Comparison of ENCODE assay signal across 9 mouse cellular contexts in the genomic region with DNA sequence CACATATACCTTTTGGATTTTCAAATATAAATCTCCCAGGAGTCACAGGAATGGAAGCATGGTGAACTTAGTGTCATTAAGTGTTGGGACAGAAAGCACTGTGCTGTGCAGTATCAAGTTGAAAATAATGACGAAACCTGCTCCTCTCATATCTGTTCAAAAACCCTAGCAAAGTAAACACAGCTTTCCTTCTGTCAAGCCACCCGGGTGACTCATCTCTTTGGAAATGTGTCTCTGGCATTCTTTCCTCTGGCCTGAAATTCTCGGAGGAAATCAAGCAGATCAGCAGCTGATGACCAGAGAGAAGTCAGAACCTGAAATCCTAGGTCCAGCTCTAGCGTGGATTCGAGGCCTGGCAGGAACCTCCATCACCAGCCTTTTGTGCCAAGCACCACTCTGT.
DNase-seq lines count a peak whose midpoint lies in the region; ATAC-seq and TF ChIP-seq lines count a peak whose summit lies in the region.
"Had no signal": no experiment of that assay in that cellular context is flagged by ENCODE, and none has a peak within 500 bp of the region (broad histone marks: within the 10 kb centered on the region; RNA-seq: fewer than 3 reads in every experiment).

No protein-coding gene starts in this region.

- WGBS in intestine, embryonic 14.5 days, result 27% methylated on average over 5 of the region's 5 CpGs
- WGBS in intestine, postnatal 0 days, result 22% methylated on average over 5 of the region's 5 CpGs
- 24% methylated on average over 5 of the region's 5 CpGs for WGBS in heart, postnatal 0 days
- WGBS in lung, embryonic 15.5 days, result 14% methylated on average over 5 of the region's 5 CpGs
- 68% methylated on average over 5 of the region's 5 CpGs for WGBS in midbrain, embryonic 14.5 days
- 66% methylated on average over 5 of the region's 5 CpGs for WGBS in hindbrain, postnatal 0 days

- peak; percentile 57 for DNase-seq in intestine, embryonic 14.5 days (ENCODE audit: low spot score)
- DNase-seq in adrenal gland, postnatal 10 days, result peak; percentile 64
- DNase-seq in heart, postnatal 0 days (ENCODE audit: low spot score), result peak; percentile 66
- DNase-seq in midbrain, embryonic 14.5 days, result no peak
- DNase-seq in retina, embryonic 14.5 days (ENCODE audit: low spot score), result no peak
- DNase-seq in hindbrain, postnatal 0 days (ENCODE audit: low spot score), result no peak

- H3K4me1 ChIP-seq in intestine, embryonic 14.5 days (replicated peaks; ENCODE audit: control insufficient read depth, insufficient read depth, low read length), result peaks cover 30% of the 10 kb centered on the region
- H3K4me1 ChIP-seq in intestine, postnatal 0 days (replicated peaks; ENCODE audit: control insufficient read depth, insufficient read depth, low read length), result no peaks in the 10 kb centered on the region
- peaks cover 7% of the 10 kb centered on the region; the same call in 1 of the 2 replicates for H3K4me1 ChIP-seq in heart, postnatal 0 days (ENCODE audit: control insufficient read depth, insufficient read depth)
- peaks cover 16% of the 10 kb centered on the region for H3K4me1 ChIP-seq in lung, embryonic 15.5 days
- peaks cover 5% of the 10 kb centered on the region; the same call in 1 of the 2 replicates for H3K4me1 ChIP-seq in midbrain, embryonic 14.5 days (ENCODE audit: control insufficient read depth, insufficient read depth, low read length)
- 0 out of 2 replicates have a peak, but pooled peaks cover 6% of the 10 kb centered on the region for H3K4me1 ChIP-seq in hindbrain, postnatal 0 days (ENCODE audit: insufficient read depth, low read length)

- no peak overlapping the region for H3K4me3 ChIP-seq in intestine, embryonic 14.5 days (ENCODE audit: low read depth, low read length)
- no peak overlapping the region for H3K4me3 ChIP-seq in intestine, postnatal 0 days (ENCODE audit: low read depth, low read length)
- no peak overlapping the region for H3K4me3 ChIP-seq in heart, postnatal 0 days (ENCODE audit: low read depth, low read length)
- no peak overlapping the region for H3K4me3 ChIP-seq in lung, embryonic 15.5 days
- no peak overlapping the region for H3K4me3 ChIP-seq in midbrain, embryonic 14.5 days (replicated peaks; ENCODE audit: low read depth, low read length)
- no peak overlapping the region for H3K4me3 ChIP-seq in hindbrain, postnatal 0 days (ENCODE audit: low read length)

- no peak for TF ChIP-seq CTCF in intestine, postnatal 0 days (IDR thresholded peaks at IDR 0.05; ENCODE audit: low read depth)
- TF ChIP-seq CTCF in heart, postnatal 0 days (IDR thresholded peaks at IDR 0.05; ENCODE audit: low read depth), result no peak
- TF ChIP-seq CTCF in hindbrain, postnatal 0 days (IDR thresholded peaks at IDR 0.05; ENCODE audit: low read depth), result no peak

- no peaks in the 10 kb centered on the region for H3K9me3 ChIP-seq in intestine, embryonic 14.5 days (ENCODE audit: control insufficient read depth, low read length)
- H3K9me3 ChIP-seq in intestine, postnatal 0 days (ENCODE audit: control insufficient read depth), result no peaks in the 10 kb centered on the region
- no peaks in the 10 kb centered on the region for H3K9me3 ChIP-seq in heart, postnatal 0 days (replicated peaks; ENCODE audit: control insufficient read depth, low read length)
- no peaks in the 10 kb centered on the region for H3K9me3 ChIP-seq in lung, embryonic 15.5 days
- H3K9me3 ChIP-seq in midbrain, embryonic 14.5 days (ENCODE audit: control insufficient read depth, low read length), result no peaks in the 10 kb centered on the region
- H3K9me3 ChIP-seq in hindbrain, postnatal 0 days (ENCODE audit: low read length), result no peaks in the 10 kb centered on the region

- no peak for TF ChIP-seq EP300 in heart, postnatal 0 days (IDR thresholded peaks at IDR 0.05; ENCODE audit: low read depth)

- H3K27ac ChIP-seq in intestine, embryonic 14.5 days (ENCODE audit: low read depth), result peak overlapping the region; percentile 67
- H3K27ac ChIP-seq in intestine, postnatal 0 days (ENCODE audit: low read depth, low read length), result no peak overlapping the region; the same call in 1 of the 2 replicates
- 0 out of 2 replicates have a peak overlapping the region, but pooled peaks have one; percentile 43 for H3K27ac ChIP-seq in heart, postnatal 0 days (ENCODE audit: low read depth)
- peak overlapping the region; percentile 79 for H3K27ac ChIP-seq in lung, embryonic 15.5 days
- no peak overlapping the region for H3K27ac ChIP-seq in midbrain, embryonic 14.5 days (replicated peaks; ENCODE audit: low read depth, low read length)
- no peak overlapping the region for H3K27ac ChIP-seq in hindbrain, postnatal 0 days
- H3K27ac ChIP-seq: macrophage had no signal

- H3K9ac ChIP-seq in intestine, embryonic 14.5 days (ENCODE audit: low read length), result no peak overlapping the region
- H3K9ac ChIP-seq in intestine, postnatal 0 days (ENCODE audit: low read depth, low read length), result no peak overlapping the region
- H3K9ac ChIP-seq in heart, postnatal 0 days (replicated peaks; ENCODE audit: low read depth, low read length), result no peak overlapping the region
- no peak overlapping the region for H3K9ac ChIP-seq in lung, embryonic 15.5 days
- H3K9ac ChIP-seq in midbrain, embryonic 14.5 days (replicated peaks; ENCODE audit: low read length), result no peak overlapping the region
- H3K9ac ChIP-seq in hindbrain, postnatal 0 days (replicated peaks; ENCODE audit: low read length), result no peak overlapping the region

- H3K27me3 ChIP-seq in intestine, embryonic 14.5 days (replicated peaks; ENCODE audit: control insufficient read depth, insufficient read depth, low read length), result no peaks in the 10 kb centered on the region
- no peaks in the 10 kb centered on the region for H3K27me3 ChIP-seq in intestine, postnatal 0 days (replicated peaks; ENCODE audit: control insufficient read depth, insufficient read depth, low read length)
- no peaks in the 10 kb centered on the region for H3K27me3 ChIP-seq in heart, postnatal 0 days (ENCODE audit: control insufficient read depth, insufficient read depth, low read length)
- no peaks in the 10 kb centered on the region for H3K27me3 ChIP-seq in lung, embryonic 15.5 days
- no peaks in the 10 kb centered on the region for H3K27me3 ChIP-seq in midbrain, embryonic 14.5 days (ENCODE audit: control insufficient read depth, insufficient read depth, low read length)
- H3K27me3 ChIP-seq in hindbrain, postnatal 0 days (ENCODE audit: insufficient read depth, low read length), result no peaks in the 10 kb centered on the region

- H3K36me3 ChIP-seq in intestine, embryonic 14.5 days (ENCODE audit: control insufficient read depth, insufficient read depth, low read length), result no peaks in the 10 kb centered on the region
- no peaks in the 10 kb centered on the region for H3K36me3 ChIP-seq in intestine, postnatal 0 days (ENCODE audit: control insufficient read depth, insufficient read depth)
- no peaks in the 10 kb centered on the region for H3K36me3 ChIP-seq in heart, postnatal 0 days (replicated peaks; ENCODE audit: control insufficient read depth, insufficient read depth, low read length)
- no peaks in the 10 kb centered on the region for H3K36me3 ChIP-seq in lung, embryonic 15.5 days
- H3K36me3 ChIP-seq in midbrain, embryonic 14.5 days (ENCODE audit: control insufficient read depth, insufficient read depth, low read length), result no peaks in the 10 kb centered on the region
- H3K36me3 ChIP-seq in hindbrain, postnatal 0 days (ENCODE audit: insufficient read depth, low read length), result no peaks in the 10 kb centered on the region

- H3K4me2 ChIP-seq in intestine, embryonic 14.5 days (ENCODE audit: low read length), result 0 out of 2 replicates have a peak overlapping the region, but pooled peaks have one; percentile 6
- no peak overlapping the region for H3K4me2 ChIP-seq in intestine, postnatal 0 days (replicated peaks; ENCODE audit: low read depth)
- no peak overlapping the region for H3K4me2 ChIP-seq in heart, postnatal 0 days (ENCODE audit: low read depth, low read length)
- H3K4me2 ChIP-seq in lung, embryonic 15.5 days, result peak overlapping the region; percentile 44
- no peak overlapping the region for H3K4me2 ChIP-seq in midbrain, embryonic 14.5 days (ENCODE audit: low read length)
- no peak overlapping the region for H3K4me2 ChIP-seq in hindbrain, postnatal 0 days (ENCODE audit: low read depth, low read length)

- ATAC-seq in intestine, embryonic 14.5 days (replicated peaks; ENCODE audit: low FRiP score, low TSS enrichment, low read depth), result no peak
- no peak for ATAC-seq in intestine, postnatal 0 days
- peak; percentile 39; the same call in 1 of the 2 replicates for ATAC-seq in heart, postnatal 0 days (ENCODE audit: insufficient read depth, low read depth)
- peak; percentile 55; the same call in 1 of the 2 replicates for ATAC-seq in lung, embryonic 15.5 days (ENCODE audit: borderline replicate concordance, extremely low read depth, low FRiP score, low TSS enrichment)
- ATAC-seq in midbrain, embryonic 14.5 days (ENCODE audit: low FRiP score, low TSS enrichment), result no peak
- ATAC-seq in hindbrain, postnatal 0 days, result no peak

Comparison
In these comparisons a context has a peak if more than half of its experiments do, and no peak if none do; other contexts are left out.
1. H3K27ac ChIP-seq: peak in intestine, embryonic 14.5 days (single experiment), heart, postnatal 0 days (single experiment) and lung, embryonic 15.5 days (single experiment); none in intestine, postnatal 0 days (single experiment), midbrain, embryonic 14.5 days (single experiment) and hindbrain, postnatal 0 days (single experiment).
2. H3K4me2 ChIP-seq: peak in intestine, embryonic 14.5 days (single experiment) and lung, embryonic 15.5 days (single experiment); none in intestine, postnatal 0 days (single experiment), heart, postnatal 0 days (single experiment), midbrain, embryonic 14.5 days (single experiment) and hindbrain, postnatal 0 days (single experiment).
3. ATAC-seq: peak in heart, postnatal 0 days (single experiment) and lung, embryonic 15.5 days (single experiment); none in intestine, embryonic 14.5 days (single experiment), intestine, postnatal 0 days (single experiment), midbrain, embryonic 14.5 days (single experiment) and hindbrain, postnatal 0 days (single experiment).
4. DNase-seq: peak in intestine, embryonic 14.5 days (single experiment), adrenal gland, postnatal 10 days (single experiment) and heart, postnatal 0 days (single experiment); none in midbrain, embryonic 14.5 days (single experiment), retina, embryonic 14.5 days (single experiment) and hindbrain, postnatal 0 days (single experiment).